Mouse (Mus musculus) forebrain, embryonic 13.5 days (tissue): ENCODE results near the gene Gnmt. TPM values are rescaled to one million over a fixed set of nuclear protein-coding genes. Genes with fewer than 3 reads are reported as not detected.
A peak's percentile ranks its signal among the peaks of the same experiment; 100 is the strongest.

Experiments used
- ATAC-seq: fragments of 200-750 bp; cut with Nextera tagmentation; 2 replicates; pipeline ENCODE4 v1.8.0; 2017
- H3K27ac ChIP-seq: fragments of 300-500 bp; sonication (generic); 2 replicates; pipeline ENCODE4 v1.5.1; 2015; ENCODE audit warnings: inconsistent platforms, mild to moderate bottlenecking, moderate library complexity
- H3K27me3 ChIP-seq: fragments of 300-500 bp; sonication (generic); 2 replicates; pipeline ENCODE4 v1.6.1; 2015; ENCODE audit warnings: mild to moderate bottlenecking, inconsistent platforms
- H3K36me3 ChIP-seq: fragments of 300-500 bp; sonication (generic); 2 replicates; pipeline ENCODE4 v1.6.1; 2015; ENCODE audit warnings: mild to moderate bottlenecking, inconsistent platforms; ENCODE audit not compliant: poor library complexity, severe bottlenecking
- H3K4me1 ChIP-seq: fragments of 300-500 bp; sonication (generic); 2 replicates; pipeline ENCODE4 v1.6.1; 2015; ENCODE audit warnings: inconsistent platforms
- H3K4me2 ChIP-seq: fragments of 300-500 bp; sonication (generic); 2 replicates; pipeline ENCODE4 v1.6.1; 2015; ENCODE audit warnings: inconsistent platforms, mild to moderate bottlenecking, moderate library complexity
- H3K4me3 ChIP-seq: fragments of 300-500 bp; sonication (generic); 2 replicates; pipeline ENCODE4 v1.5.1; 2015; ENCODE audit warnings: mild to moderate bottlenecking, inconsistent platforms
- H3K9ac ChIP-seq: fragments of 300-500 bp; sonication (generic); 2 replicates; pipeline ENCODE4 v1.6.1; 2015; ENCODE audit warnings: mild to moderate bottlenecking, inconsistent platforms
- H3K9me3 ChIP-seq: fragments of 300-500 bp; sonication (generic); replicated peaks from 2 replicates; pipeline ENCODE4 v1.6.1; 2016; ENCODE audit warnings: inconsistent platforms
- WGBS: fragments of 180-500 bp; shearing (Covaris S2); methylation state at CpG from one replicate; pipeline ENCODE4 v1.1.7; 2015; 5-methylcytosine and 5-hydroxymethylcytosine counted together
- polyA plus RNA-seq: library from polyadenylated mRNA; unstranded; fragments of >200 nt; fragmentation: Nextera tagmentation; extraction: Ambion mirVana; gene quantifications from 2 replicates; pipeline ENCODE4 v1.2.1, GENCODE M21; 2015

Gene Gnmt
- polyA plus RNA-seq, 1 experiment from 2014 or later = 0.58 TPM

GRCm38 (mm10) chr17:46698515-46698914, 30.5 kb downstream of the Gnmt start:
- Histone ChIP-seq H3K4me2 (no peak overlapping the region), H3K27ac (no peak overlapping the region), H3K4me3 (no peak overlapping the region), H3K36me3 (peaks cover 34% of the 10 kb centered on the region), H3K27me3 (no peaks in the 10 kb centered on the region), H3K9me3 (no peaks in the 10 kb centered on the region), H3K4me1 (peaks cover 24% of the 10 kb centered on the region), H3K9ac (no peak overlapping the region)
- no peak for ATAC-seq
- 94% methylated on average over 6 of the region's 6 CpGs for WGBS

DNA sequence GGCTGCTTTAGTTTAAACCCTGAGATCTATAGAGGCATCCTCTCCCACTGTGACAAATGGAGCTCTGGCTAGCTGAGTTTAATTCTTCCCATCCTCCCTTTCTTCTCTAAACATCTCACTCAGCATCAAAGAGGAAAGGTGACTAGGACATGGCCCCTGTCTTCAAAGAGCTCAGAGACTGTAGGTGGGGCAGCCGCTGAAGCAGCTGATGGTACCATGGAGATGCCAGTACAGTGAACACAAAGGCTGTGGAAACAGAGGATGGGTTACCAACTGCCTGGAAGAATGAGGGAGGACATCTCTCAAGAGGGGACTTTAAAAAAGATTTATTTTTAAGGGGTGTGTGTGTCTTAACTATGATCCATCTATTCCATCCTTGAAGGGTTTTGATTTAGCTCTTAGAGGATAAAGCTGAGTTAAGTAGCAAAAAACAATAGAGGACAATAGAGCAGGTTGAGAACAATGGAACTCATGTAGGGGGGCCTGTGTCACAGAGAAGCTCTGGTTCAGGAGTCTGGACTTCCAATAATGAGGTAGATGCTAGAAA, 34.4 kb downstream of the Gnmt start:
- no peaks in the 10 kb centered on the region for H3K9me3 ChIP-seq
- no peak overlapping the region for H3K9ac ChIP-seq
- H3K36me3 ChIP-seq = peaks cover 45% of the 10 kb centered on the region
- no peaks in the 10 kb centered on the region for H3K27me3 ChIP-seq
- H3K4me3 ChIP-seq = no peak overlapping the region
- H3K27ac ChIP-seq = no peak overlapping the region
- no peaks in the 10 kb centered on the region for H3K4me1 ChIP-seq
- no peak overlapping the region for H3K4me2 ChIP-seq
- no peak for ATAC-seq
- WGBS = 81% methylated on average over 1 of the region's 1 CpGs

- peaks cover 43% of the 10 kb centered on the region for H3K36me3 ChIP-seq
- 89% methylated on average over 2 of the region's 2 CpGs for WGBS
- H3K27ac ChIP-seq = no peak overlapping the region
- no peaks in the 10 kb centered on the region for H3K4me1 ChIP-seq
- no peaks in the 10 kb centered on the region for H3K27me3 ChIP-seq
- no peak overlapping the region for H3K4me3 ChIP-seq
- no peak for ATAC-seq
- H3K4me2 ChIP-seq = no peak overlapping the region
- H3K9ac ChIP-seq = no peak overlapping the region
- no peaks in the 10 kb centered on the region for H3K9me3 ChIP-seq
These were observed 37.6 kb downstream of the Gnmt start for GRCm38 (mm10) chr17:46691390-46691789.

- Histone ChIP-seq H3K9me3 (no peaks in the 10 kb centered on the region), H3K27me3 (no peaks in the 10 kb centered on the region), H3K4me2 (no peak overlapping the region), H3K27ac (no peak overlapping the region), H3K36me3 (peaks cover 43% of the 10 kb centered on the region), H3K4me1 (no peaks in the 10 kb centered on the region), H3K9ac (no peak overlapping the region), H3K4me3 (no peak overlapping the region)
- ATAC-seq = no peak
- 94% methylated on average over 12 of the region's 12 CpGs for WGBS
These were observed 38.3 kb downstream of the Gnmt start for GRCm38 (mm10) chr17:46690665-46691064.

GRCm38 (mm10) chr17:46685913-46686312, 43.1 kb downstream of the Gnmt start:
- WGBS = 90% methylated on average over 6 of the region's 6 CpGs
- Histone ChIP-seq H3K27ac (no peak overlapping the region), H3K4me2 (no peak overlapping the region), H3K9me3 (no peaks in the 10 kb centered on the region), H3K27me3 (no peaks in the 10 kb centered on the region), H3K9ac (no peak overlapping the region), H3K36me3 (peaks cover 55% of the 10 kb centered on the region), H3K4me1 (peaks cover 9% of the 10 kb centered on the region), H3K4me3 (no peak overlapping the region)
- no peak for ATAC-seq

DNA sequence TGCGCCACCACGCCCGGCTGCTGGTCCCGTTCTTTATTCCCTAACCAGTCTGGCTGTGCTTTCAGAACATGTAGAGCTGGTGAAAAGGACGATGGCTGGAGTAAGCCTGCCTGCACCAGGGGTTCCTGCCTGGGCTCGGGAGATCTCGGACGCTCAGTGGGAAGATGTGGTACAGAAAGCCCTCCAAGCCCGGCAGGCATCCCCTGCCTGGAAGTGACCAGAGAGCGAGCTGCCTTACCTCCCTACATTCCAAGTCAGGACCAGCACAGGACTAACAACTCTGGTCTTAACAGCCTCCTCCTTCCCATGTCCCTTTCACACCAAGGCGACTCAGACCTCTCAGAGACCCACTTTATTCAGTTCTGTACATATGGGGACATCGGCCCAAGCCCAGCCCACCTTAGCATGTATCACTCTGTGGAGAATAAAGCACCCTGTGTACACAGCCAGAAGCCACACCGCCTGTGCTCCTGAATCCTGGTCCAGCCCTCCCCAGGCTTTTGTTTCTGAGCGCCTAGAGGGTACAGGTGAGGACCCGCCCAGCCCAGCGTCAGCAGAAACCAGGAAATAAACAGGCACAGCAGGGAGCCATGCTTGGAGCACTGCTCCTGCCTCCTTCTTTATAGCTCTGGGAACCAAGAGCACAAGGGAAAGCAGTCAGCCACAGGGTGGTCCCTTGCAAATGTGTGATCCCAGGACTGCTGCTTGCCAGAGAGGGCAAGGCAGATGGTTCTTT, 46.1 kb downstream of the Gnmt start:
- no peak overlapping the region for H3K9ac ChIP-seq
- 77% methylated on average over 16 of the region's 16 CpGs for WGBS
- H3K27ac ChIP-seq = no peak overlapping the region
- peaks cover 32% of the 10 kb centered on the region for H3K4me1 ChIP-seq
- no peak for ATAC-seq
- no peak overlapping the region for H3K4me3 ChIP-seq
- no peaks in the 10 kb centered on the region for H3K9me3 ChIP-seq
- peaks cover 61% of the 10 kb centered on the region for H3K36me3 ChIP-seq
- H3K27me3 ChIP-seq = no peaks in the 10 kb centered on the region
- no peak overlapping the region for H3K4me2 ChIP-seq

GRCm38 (mm10) chr17:46681466-46682118, 47.4 kb downstream of the Gnmt start:
- WGBS = 25% methylated on average over 12 of the region's 12 CpGs
- H3K27me3 ChIP-seq = no peaks in the 10 kb centered on the region
- H3K9me3 ChIP-seq = no peaks in the 10 kb centered on the region
- peaks cover 32% of the 10 kb centered on the region for H3K4me1 ChIP-seq
- H3K9ac ChIP-seq = peak overlapping the region; percentile 75
- no peak for ATAC-seq
- peak overlapping the region; percentile 82 for H3K4me3 ChIP-seq
- peaks cover 61% of the 10 kb centered on the region for H3K36me3 ChIP-seq
- H3K4me2 ChIP-seq = peak overlapping the region; percentile 89
- 0 out of 2 replicates have a peak overlapping the region, but pooled peaks have one; percentile 57 for H3K27ac ChIP-seq

- no peaks in the 10 kb centered on the region for H3K27me3 ChIP-seq
- no peaks in the 10 kb centered on the region for H3K9me3 ChIP-seq
- H3K4me2 ChIP-seq = peak within 1 kb of the TSS; percentile 89
- peak within 1 kb of the TSS; percentile 82 for H3K4me3 ChIP-seq
- ATAC-seq = peak; percentile 97
- H3K4me1 ChIP-seq = peaks cover 32% of the 10 kb centered on the region
- WGBS = under 1% methylated on average over 49 of the region's 49 CpGs
- H3K36me3 ChIP-seq = peaks cover 61% of the 10 kb centered on the region
- H3K27ac ChIP-seq = peak within 1 kb of the TSS; percentile 89
- H3K9ac ChIP-seq = peak within 1 kb of the TSS; percentile 75
These were observed 48.1 kb downstream of the Gnmt start, which contains the start of gene Klhdc3 for GRCm38 (mm10) chr17:46680760-46681373. Klhdc3 (minus strand) TSS chr17:46680914.

- H3K27me3 ChIP-seq = no peaks in the 10 kb centered on the region
- peaks cover 34% of the 10 kb centered on the region for H3K4me1 ChIP-seq
- under 1% methylated on average over 34 of the region's 34 CpGs for WGBS
- H3K4me3 ChIP-seq = peak overlapping the region; percentile 82
- peak; percentile 16 for ATAC-seq
- H3K4me2 ChIP-seq = peak overlapping the region; percentile 77
- no peaks in the 10 kb centered on the region for H3K9me3 ChIP-seq
- H3K9ac ChIP-seq = peak overlapping the region; percentile 72
- H3K27ac ChIP-seq = peak overlapping the region; percentile 89
- peaks cover 61% of the 10 kb centered on the region for H3K36me3 ChIP-seq
These were observed 48.9 kb downstream of the Gnmt start for GRCm38 (mm10) chr17:46679843-46680759.

GRCm38 (mm10) chr17:46678911-46679310, 50.1 kb downstream of the Gnmt start:
- Histone ChIP-seq H3K4me3 (peak overlapping the region; percentile 82), H3K27me3 (no peaks in the 10 kb centered on the region), H3K27ac (no peak overlapping the region), H3K9ac (peak overlapping the region; percentile 72), H3K36me3 (peaks cover 55% of the 10 kb centered on the region), H3K9me3 (no peaks in the 10 kb centered on the region), H3K4me1 (peaks cover 42% of the 10 kb centered on the region), H3K4me2 (peak overlapping the region; percentile 77)
- WGBS = 68% methylated on average over 9 of the region's 9 CpGs
- ATAC-seq = no peak

GRCm38 (mm10) chr17:46678416-46678815, 50.6 kb downstream of the Gnmt start, which contains the start of gene Mea1:
Mea1 (plus strand) TSS chr17:46678793.
- peak within 1 kb of the TSS; percentile 72 for H3K9ac ChIP-seq
- H3K27me3 ChIP-seq = no peaks in the 10 kb centered on the region
- peaks cover 46% of the 10 kb centered on the region for H3K4me1 ChIP-seq
- peaks cover 50% of the 10 kb centered on the region for H3K36me3 ChIP-seq
- no peak for ATAC-seq
- peak within 1 kb of the TSS; percentile 77 for H3K4me2 ChIP-seq
- H3K4me3 ChIP-seq = peak within 1 kb of the TSS; percentile 82
- no peak within 1 kb of the TSS; the same call in 1 of the 2 replicates for H3K27ac ChIP-seq
- H3K9me3 ChIP-seq = no peaks in the 10 kb centered on the region
- WGBS = 92% methylated on average over 8 of the region's 9 CpGs
